7 mouse cellular contexts compared by ENCODE assay signal in genomic region chr5:119685446-119686198, GRCm38 (mm10). TPM values are rescaled to one million over a fixed set of nuclear protein-coding genes. Genes with fewer than 3 reads are reported as not detected.
DNase-seq lines count a peak whose midpoint lies in the region; ATAC-seq lines count a peak whose summit lies in the region.

No protein-coding gene starts in this region.

- DNase-seq in urinary bladder, adult 2 months (ENCODE audit: low spot score) = peak; percentile 50
- DNase-seq in urinary bladder, adult 18-20 months (ENCODE audit: low spot score in 2 of 2) = no peak
- no peak for DNase-seq in cerebellum, adult 9-11 months
- no peak for DNase-seq in left cerebral cortex, postnatal 36 days (ENCODE audit: low spot score in 2 of 2)
- no peak for DNase-seq in frontal cortex, postnatal 10 days (ENCODE audit: low spot score in 2 of 2)

- H3K4me3 ChIP-seq in embryonic facial prominence, embryonic 15.5 days (replicated peaks) = peak overlapping the region; percentile 40
- peak overlapping the region; percentile 11; the same call in 1 of the 2 replicates for H3K4me3 ChIP-seq in liver, embryonic 15.5 days (replicated peaks)

- H3K27me3 ChIP-seq in embryonic facial prominence, embryonic 15.5 days = peaks cover 69% of the 10 kb centered on the region
- H3K27me3 ChIP-seq in liver, embryonic 15.5 days = peaks cover 98% of the 10 kb centered on the region

- peak overlapping the region; percentile 65 for H3K4me2 ChIP-seq in embryonic facial prominence, embryonic 15.5 days (replicated peaks)
- H3K4me2 ChIP-seq in liver, embryonic 15.5 days = peak overlapping the region; percentile 53

- intact Hi-C loops in left cerebral cortex, postnatal 36 days (cut with DNase I) = no loop called here

- ATAC-seq in embryonic facial prominence, embryonic 15.5 days (ENCODE audit: insufficient number of reproducible peaks, low FRiP score, low TSS enrichment, low read depth) = peak; percentile 44; the same call in 1 of the 2 replicates
- no peak for ATAC-seq in liver, embryonic 15.5 days (ENCODE audit: insufficient read depth)

- H3K9me3 ChIP-seq in embryonic facial prominence, embryonic 15.5 days (replicated peaks) = no peaks in the 10 kb centered on the region
- H3K9me3 ChIP-seq in liver, embryonic 15.5 days (replicated peaks) = no peaks in the 10 kb centered on the region

- WGBS in embryonic facial prominence, embryonic 15.5 days = 4% methylated on average over 22 of the region's 22 CpGs
- WGBS in liver, embryonic 15.5 days (ENCODE audit: insufficient replicate concordance) = 4% methylated on average over 22 of the region's 22 CpGs

- peaks cover 50% of the 10 kb centered on the region for H3K4me1 ChIP-seq in embryonic facial prominence, embryonic 15.5 days
- H3K4me1 ChIP-seq in liver, embryonic 15.5 days (replicated peaks) = peaks cover 6% of the 10 kb centered on the region; the same call in 1 of the 2 replicates

- no peaks in the 10 kb centered on the region for H3K36me3 ChIP-seq in embryonic facial prominence, embryonic 15.5 days
- H3K36me3 ChIP-seq in liver, embryonic 15.5 days (replicated peaks) = no peaks in the 10 kb centered on the region

- peak overlapping the region; percentile 87 for H3K27ac ChIP-seq in embryonic facial prominence, embryonic 15.5 days (replicated peaks)
- no peak overlapping the region for H3K27ac ChIP-seq in liver, embryonic 15.5 days (replicated peaks)

- H3K9ac ChIP-seq in embryonic facial prominence, embryonic 15.5 days = no peak overlapping the region; the same call in 1 of the 2 replicates
- H3K9ac ChIP-seq in liver, embryonic 15.5 days = no peak overlapping the region

RNA-seq across cellular contexts. Expression of gene Tbx3, which starts 15.2 kb away (rescaled TPM):
- polyA plus RNA-seq in urinary bladder, adult 2 months (2012; rRNA removed) = 40.4 and 54.3 TPM in 2 replicates
- polyA plus RNA-seq in embryonic facial prominence, embryonic 15.5 days (2015; fragmentation: Nextera tagmentation; extraction: Ambion mirVana) = 38.8 and 42.1 TPM in 2 replicates
- 2.6 and 2.8 TPM in 2 replicates for polyA plus RNA-seq in liver, embryonic 15.5 days (2015; fragmentation: Nextera tagmentation; extraction: Ambion mirVana)
- total RNA-seq in left cerebral cortex, postnatal 36 days (2021) = 1 to 10 TPM; 4.3 to 4.9 TPM

Comparison
In these comparisons a context has a peak if more than half of its experiments do, and no peak if none do; other contexts are left out.
1. RNA of gene Tbx3, which starts 15.2 kb away (polyA plus RNA-seq): 38.8 to 42.1 TPM in embryonic facial prominence, embryonic 15.5 days and 40.4 to 54.3 TPM in urinary bladder, adult 2 months; 2.6 to 2.8 TPM in liver, embryonic 15.5 days; every median in the first group is over 10 times any median in the second.